Mouse (Mus musculus): ENCODE measurements at regions not wholly inside any gene's neighbourhood (a gene's known extent, or its start where the extent isn't known, plus 50 kb on each side); places are given as distances from the start of the nearest gene placed in this dataset.
A peak's percentile ranks its signal among the peaks of the same experiment; 100 is the strongest.

- no peak for DNase-seq (ENCODE audit: low spot score in 2 of 2)
Observed at GRCm38 (mm10) chr13:106100239-106100638, 656.8 kb downstream of the Htr1a start.

- no peak for DNase-seq (ENCODE audit: low spot score in 2 of 2)
Observed at GRCm38 (mm10) chr13:106142128-106142527, 698.7 kb downstream of the Htr1a start.

- DNase-seq (ENCODE audit: low spot score in 2 of 2): peak in 1 of 2 experiments; percentile 23
Observed at GRCm38 (mm10) chr13:106166377-106166776, 722.9 kb downstream of the Htr1a start.

GRCm38 (mm10) chr13:106173377-106173776 is 729.9 kb downstream of the Htr1a start:
- no peak for DNase-seq (ENCODE audit: low spot score in 2 of 2)

GRCm38 (mm10) chr13:106174321-106174720 is 730.9 kb downstream of the Htr1a start:
- DNase-seq (ENCODE audit: low spot score in 2 of 2): no peak

GRCm38 (mm10) chr13:106180734-106181133 is 737.3 kb downstream of the Htr1a start:
- DNase-seq (ENCODE audit: low spot score in 2 of 2): no peak

Measured in right cerebral cortex, postnatal 10 days (tissue).